ENCODE assay signal across 32 mouse cellular contexts in genomic region chr14:21268229-21268628, GRCm38 (mm10).
DNase-seq lines count a peak whose midpoint lies in the region; ATAC-seq and TF ChIP-seq lines count a peak whose summit lies in the region.
"Had no signal": no experiment of that assay in that cellular context is flagged by ENCODE, and none has a peak within 500 bp of the region (broad histone marks: within the 10 kb centered on the region; RNA-seq: fewer than 3 reads in every experiment).

No protein-coding gene starts in this region.

- H3K79me2 ChIP-seq in C2C12 (ENCODE audit: control insufficient read depth, insufficient read depth): no peaks in the 10 kb centered on the region

- no peaks in the 10 kb centered on the region for H3K27me3 ChIP-seq in intestine, postnatal 0 days (replicated peaks; ENCODE audit: control insufficient read depth, insufficient read depth, low read length)
- no peaks in the 10 kb centered on the region for H3K27me3 ChIP-seq in intestine, embryonic 15.5 days (replicated peaks)
- H3K27me3 ChIP-seq in C2C12 (ENCODE audit: control insufficient read depth, insufficient read depth, insufficient read length): no peaks in the 10 kb centered on the region
- no peaks in the 10 kb centered on the region for H3K27me3 ChIP-seq in kidney, embryonic 16.5 days (ENCODE audit: insufficient read depth, low read length)
- H3K27me3 ChIP-seq in hindbrain, postnatal 0 days (ENCODE audit: insufficient read depth, low read length): no peaks in the 10 kb centered on the region
- H3K27me3 ChIP-seq: embryonic facial prominence, embryonic 13.5 days; forebrain, embryonic 12.5 days; heart, embryonic 13.5 days; limb, embryonic 15.5 days; neural tube, embryonic 12.5 days had no signal

- no peak for TF ChIP-seq CTCF in intestine, postnatal 0 days (IDR thresholded peaks at IDR 0.05; ENCODE audit: low read depth)
- no peak for TF ChIP-seq CTCF in C2C12 (IDR thresholded peaks at IDR 0.05; ENCODE audit: control insufficient read depth, insufficient read depth, insufficient read length)
- no peak for TF ChIP-seq CTCF in hindbrain, postnatal 0 days (IDR thresholded peaks at IDR 0.05; ENCODE audit: low read depth)

- WGBS in intestine, postnatal 0 days: 70% methylated on average over 8 of the region's 8 CpGs
- 86% methylated on average over 8 of the region's 8 CpGs for WGBS in intestine, embryonic 15.5 days
- 91% methylated on average over 8 of the region's 8 CpGs for WGBS in kidney, embryonic 16.5 days
- WGBS in hindbrain, postnatal 0 days: 92% methylated on average over 8 of the region's 8 CpGs

- no peak overlapping the region for H3K4me2 ChIP-seq in intestine, postnatal 0 days (replicated peaks; ENCODE audit: low read depth)
- H3K4me2 ChIP-seq in intestine, embryonic 15.5 days (replicated peaks): no peak overlapping the region
- H3K4me2 ChIP-seq in kidney, embryonic 16.5 days (replicated peaks; ENCODE audit: low read depth, low read length): no peak overlapping the region
- H3K4me2 ChIP-seq in hindbrain, postnatal 0 days (ENCODE audit: low read depth, low read length): no peak overlapping the region
- H3K4me2 ChIP-seq: embryonic facial prominence, embryonic 13.5 days; forebrain, embryonic 12.5 days; heart, embryonic 13.5 days; hindbrain, embryonic 14.5 days; limb, embryonic 15.5 days; midbrain, embryonic 11.5 days; neural tube, embryonic 12.5 days had no signal

- no peak overlapping the region for H3K27ac ChIP-seq in intestine, postnatal 0 days (ENCODE audit: low read depth, low read length)
- no peak overlapping the region for H3K27ac ChIP-seq in intestine, embryonic 15.5 days
- no peak overlapping the region for H3K27ac ChIP-seq in kidney, embryonic 16.5 days (ENCODE audit: low read length)
- H3K27ac ChIP-seq in hindbrain, postnatal 0 days: no peak overlapping the region
- H3K27ac ChIP-seq: embryonic facial prominence, embryonic 13.5 days; forebrain, embryonic 12.5 days; heart, embryonic 13.5 days; hindbrain, embryonic 14.5 days; kidney, postnatal 0 days; limb, embryonic 10.5 days; limb, embryonic 15.5 days; neural tube, embryonic 12.5 days had no signal

- H3K4me1 ChIP-seq in intestine, postnatal 0 days (replicated peaks; ENCODE audit: control insufficient read depth, insufficient read depth, low read length): 0 out of 2 replicates have a peak, but pooled peaks cover 3% of the 10 kb centered on the region
- H3K4me1 ChIP-seq in intestine, embryonic 15.5 days (replicated peaks): no peaks in the 10 kb centered on the region; the same call in 1 of the 2 replicates
- H3K4me1 ChIP-seq in kidney, embryonic 16.5 days (ENCODE audit: insufficient read depth, low read length): no peaks in the 10 kb centered on the region
- H3K4me1 ChIP-seq in hindbrain, postnatal 0 days (ENCODE audit: insufficient read depth, low read length): no peaks in the 10 kb centered on the region
- H3K4me1 ChIP-seq: embryonic facial prominence, embryonic 13.5 days; forebrain, embryonic 12.5 days; limb, embryonic 15.5 days; neural tube, embryonic 12.5 days had no signal

- peak; percentile 14 for DNase-seq in 3134 (ENCODE audit: extremely low read depth, insufficient read length, low spot score)
- peak; percentile 16 for DNase-seq in fibroblast of lung, adult 2 months (ENCODE audit: low read depth)
- no peak for DNase-seq in hindbrain, postnatal 0 days (ENCODE audit: low spot score)
- DNase-seq: adrenal gland, postnatal 10 days; cerebellum, adult 11 months; cerebellum, adult 9-11 months; embryo, embryonic 11 days; gastrocnemius, postnatal 10 days; heart, postnatal 10 days; kidney, adult 2 months; layer of hippocampus, postnatal 36 days; lung, adult 2 months; lung, postnatal 10 days; right cerebral cortex, postnatal 4 days; thymus, adult 2 months; thymus, postnatal 4 days had no signal

- ATAC-seq in intestine, postnatal 0 days: peak; percentile 73
- no peak for ATAC-seq in intestine, embryonic 15.5 days
- ATAC-seq in kidney, embryonic 16.5 days (ENCODE audit: low FRiP score, low TSS enrichment): no peak
- no peak for ATAC-seq in hindbrain, postnatal 0 days
- ATAC-seq: activated CD4-positive, CD25-positive, alpha-beta regulatory T cell, adult 4 months; inflammation-experienced regulatory T-cells, adult 6 months; midbrain, embryonic 16.5 days had no signal

- H3K79me3 ChIP-seq in C2C12 (ENCODE audit: low read depth): no peaks in the 10 kb centered on the region

- H3K4me3 ChIP-seq in intestine, postnatal 0 days (ENCODE audit: low read depth, low read length): no peak overlapping the region
- H3K4me3 ChIP-seq in intestine, embryonic 15.5 days (replicated peaks): no peak overlapping the region
- no peak overlapping the region for H3K4me3 ChIP-seq in C2C12 (ENCODE audit: insufficient read depth, poor library complexity, severe bottlenecking)
- no peak overlapping the region for H3K4me3 ChIP-seq in kidney, embryonic 16.5 days (ENCODE audit: low read length)
- H3K4me3 ChIP-seq in hindbrain, postnatal 0 days (ENCODE audit: low read length): no peak overlapping the region
- H3K4me3 ChIP-seq: embryonic facial prominence, embryonic 13.5 days; forebrain, embryonic 12.5 days; heart, embryonic 13.5 days; limb, embryonic 10.5 days; limb, embryonic 15.5 days; neural tube, embryonic 12.5 days had no signal

- no peak overlapping the region for H3ac ChIP-seq in C2C12 (ENCODE audit: control insufficient read depth, insufficient read length, low read depth)

- H3K9me3 ChIP-seq in intestine, postnatal 0 days (ENCODE audit: control insufficient read depth): no peaks in the 10 kb centered on the region
- no peaks in the 10 kb centered on the region for H3K9me3 ChIP-seq in intestine, embryonic 15.5 days
- no peaks in the 10 kb centered on the region for H3K9me3 ChIP-seq in kidney, embryonic 16.5 days (ENCODE audit: low read length)
- H3K9me3 ChIP-seq in hindbrain, postnatal 0 days (ENCODE audit: low read length): no peaks in the 10 kb centered on the region
- H3K9me3 ChIP-seq: embryonic facial prominence, embryonic 13.5 days; forebrain, embryonic 12.5 days; heart, embryonic 13.5 days; limb, embryonic 10.5 days; limb, embryonic 15.5 days; neural tube, embryonic 12.5 days had no signal

- no peaks in the 10 kb centered on the region for H3K36me3 ChIP-seq in intestine, postnatal 0 days (ENCODE audit: control insufficient read depth, insufficient read depth)
- H3K36me3 ChIP-seq in intestine, embryonic 15.5 days: no peaks in the 10 kb centered on the region
- no peaks in the 10 kb centered on the region for H3K36me3 ChIP-seq in C2C12 (ENCODE audit: control insufficient read depth, insufficient read depth)
- no peaks in the 10 kb centered on the region for H3K36me3 ChIP-seq in kidney, embryonic 16.5 days (ENCODE audit: insufficient read depth, low read length)
- H3K36me3 ChIP-seq in hindbrain, postnatal 0 days (ENCODE audit: insufficient read depth, low read length): no peaks in the 10 kb centered on the region
- H3K36me3 ChIP-seq: embryonic facial prominence, embryonic 13.5 days; forebrain, embryonic 12.5 days; heart, embryonic 13.5 days; limb, embryonic 10.5 days; limb, embryonic 15.5 days; neural tube, embryonic 12.5 days had no signal

- no peak overlapping the region for H3K9ac ChIP-seq in intestine, postnatal 0 days (ENCODE audit: low read depth, low read length)
- no peak overlapping the region for H3K9ac ChIP-seq in intestine, embryonic 15.5 days
- H3K9ac ChIP-seq in kidney, embryonic 16.5 days (replicated peaks; ENCODE audit: low read length): no peak overlapping the region
- no peak overlapping the region for H3K9ac ChIP-seq in hindbrain, postnatal 0 days (replicated peaks; ENCODE audit: low read length)
- H3K9ac ChIP-seq: embryonic facial prominence, embryonic 13.5 days; forebrain, embryonic 12.5 days; heart, embryonic 13.5 days; hindbrain, embryonic 14.5 days; limb, embryonic 15.5 days; neural tube, embryonic 12.5 days had no signal

TF ChIP-seq in C2C12, 6 proteins besides CTCF, POLR2A, EP300 and RAD21:
- TF ChIP-seq USF1 (IDR thresholded peaks at IDR 0.05; ENCODE audit: low read depth) (peak; percentile 53), FOSL1 (IDR thresholded peaks at IDR 0.05; ENCODE audit: insufficient read depth, low read length, poor library complexity, severe bottlenecking) (no peak)
